Mouse (Mus musculus) stomach, postnatal 0 days (tissue): ENCODE measurements at regions not wholly inside any gene's neighbourhood (a gene's known extent, or its start where the extent isn't known, plus 50 kb on each side); places are given as distances from the start of the nearest gene placed in this dataset.
A peak's percentile ranks its signal among the peaks of the same experiment; 100 is the strongest.

Experiments
- ATAC-seq: fragments of 200-750 bp; cut with Nextera tagmentation; 2 replicates; pipeline ENCODE4 v1.8.0; 2017; ENCODE audit not compliant: low FRiP score, low TSS enrichment
- DNase-seq: peaks from one replicate; pipeline ENCODE4 v3.0.0-alpha.2; 2016; ENCODE audit warnings: low spot score
- H3K27ac ChIP-seq: fragments of 300-500 bp; sonication (generic); replicated peaks from 2 replicates; pipeline ENCODE4 v1.5.1; 2014; ENCODE audit warnings: mild to moderate bottlenecking, control low read depth
- H3K27me3 ChIP-seq: fragments of 300-500 bp; sonication (generic); 2 replicates; pipeline ENCODE4 v1.6.1; 2014; ENCODE audit warnings: low read length; ENCODE audit not compliant: control insufficient read depth, insufficient read depth
- H3K36me3 ChIP-seq: fragments of 300-500 bp; sonication (generic); 2 replicates; pipeline ENCODE4 v1.6.1; 2014; ENCODE audit warnings: low read length, mixed read lengths; ENCODE audit not compliant: control insufficient read depth, insufficient read depth
- H3K4me1 ChIP-seq: fragments of 300-500 bp; sonication (generic); replicated peaks from 2 replicates; pipeline ENCODE4 v1.6.1; 2014; ENCODE audit warnings: antibody characterized with exemption; ENCODE audit not compliant: control insufficient read depth, insufficient read depth
- H3K4me2 ChIP-seq: fragments of 300-500 bp; sonication (generic); replicated peaks from 2 replicates; pipeline ENCODE4 v1.6.1; 2014; ENCODE audit warnings: low read depth, mild to moderate bottlenecking, control low read depth, moderate library complexity
- H3K4me3 ChIP-seq: fragments of 300-500 bp; sonication (generic); 2 replicates; pipeline ENCODE4 v1.5.1; 2014; ENCODE audit warnings: low read depth, low read length, control low read depth
- H3K9ac ChIP-seq: fragments of 300-500 bp; sonication (generic); 2 replicates; pipeline ENCODE4 v1.6.1; 2014; ENCODE audit warnings: mild to moderate bottlenecking, low read length, control low read depth, mixed read lengths
- H3K9me3 ChIP-seq: fragments of 300-500 bp; sonication (generic); 2 replicates; pipeline ENCODE4 v1.6.1; 2016; ENCODE audit warnings: low read length; ENCODE audit not compliant: control insufficient read depth
- CTCF ChIP-seq: IDR thresholded peaks from 2 replicates; pipeline ENCODE4 v1.5.1; 2016; ENCODE audit warnings: antibody characterized with exemption, low read depth, mild to moderate bottlenecking, moderate library complexity
- EP300 ChIP-seq: optimal IDR thresholded peaks from 2 replicates; pipeline ENCODE3; 2016; ENCODE audit warnings: antibody characterized with exemption
- WGBS: fragments of 180-500 bp; shearing (Covaris S2); extraction: QIAGEN DNeasy Blood & Tissue Kit; methylation state at CpG from one replicate; pipeline ENCODE4 v1.1.7; 2014; 5-methylcytosine and 5-hydroxymethylcytosine counted together

GRCm38 (mm10) chr2:72843610-72844009 is 136.6 kb downstream of the Sp3 start:
- no peak for DNase-seq
- Histone ChIP-seq H3K4me3 (no peak overlapping the region), H3K9me3 (no peaks in the 10 kb centered on the region), H3K9ac (no peak overlapping the region), H3K4me2 (no peak overlapping the region), H3K27me3 (no peaks in the 10 kb centered on the region), H3K27ac (no peak overlapping the region), H3K36me3 (no peaks in the 10 kb centered on the region), H3K4me1 (no peaks in the 10 kb centered on the region)
- TF ChIP-seq EP300 (no peak), CTCF (no peak)
- ATAC-seq, result no peak
- 74% methylated on average over 2 of the region's 2 CpGs for WGBS

GRCm38 (mm10) chr2:72849441-72850192 is 130.6 kb downstream of the Sp3 start:
- no peaks in the 10 kb centered on the region for H3K27me3 ChIP-seq
- H3K27ac ChIP-seq, result no peak overlapping the region
- WGBS, result 42% methylated on average over 12 of the region's 12 CpGs

GRCm38 (mm10) chr2:72852509-72852908 is 127.7 kb downstream of the Sp3 start:
- H3K4me2 ChIP-seq, result no peak overlapping the region
- H3K9ac ChIP-seq, result no peak overlapping the region
- DNase-seq, result no peak
- H3K9me3 ChIP-seq, result no peaks in the 10 kb centered on the region
- no peaks in the 10 kb centered on the region for H3K4me1 ChIP-seq
- no peak overlapping the region for H3K4me3 ChIP-seq
- no peaks in the 10 kb centered on the region for H3K27me3 ChIP-seq
- WGBS, result 74% methylated on average over 4 of the region's 4 CpGs
- TF ChIP-seq EP300 (no peak), CTCF (no peak)
- no peaks in the 10 kb centered on the region for H3K36me3 ChIP-seq
- H3K27ac ChIP-seq, result no peak overlapping the region
- ATAC-seq, result no peak

More at GRCm38 (mm10) chr2:72849441-72850192, 130.6 kb downstream of the Sp3 start:
- H3K9me3 ChIP-seq, result no peaks in the 10 kb centered on the region
- H3K9ac ChIP-seq, result no peak overlapping the region
- H3K36me3 ChIP-seq, result no peaks in the 10 kb centered on the region
- no peak for ATAC-seq
- no peaks in the 10 kb centered on the region for H3K4me1 ChIP-seq
- H3K4me2 ChIP-seq, result no peak overlapping the region
- H3K4me3 ChIP-seq, result no peak overlapping the region
- TF ChIP-seq CTCF, result no peak
- TF ChIP-seq EP300, result no peak
- no peak for DNase-seq

GRCm38 (mm10) chr2:72855276-72855970 is 124.8 kb downstream of the Sp3 start:
- H3K9me3 ChIP-seq, result no peaks in the 10 kb centered on the region
- H3K27me3 ChIP-seq, result no peaks in the 10 kb centered on the region
- H3K4me1 ChIP-seq, result no peaks in the 10 kb centered on the region
- 45% methylated on average over 11 of the region's 11 CpGs for WGBS
- no peak overlapping the region for H3K9ac ChIP-seq
- DNase-seq (no peak), ATAC-seq (peak; percentile 32; the same call in 1 of the 2 replicates)
- no peak overlapping the region for H3K4me2 ChIP-seq
- H3K27ac ChIP-seq, result no peak overlapping the region
- no peak overlapping the region for H3K4me3 ChIP-seq
- no peaks in the 10 kb centered on the region for H3K36me3 ChIP-seq
- TF ChIP-seq EP300 (no peak), CTCF (no peak)

DNA sequence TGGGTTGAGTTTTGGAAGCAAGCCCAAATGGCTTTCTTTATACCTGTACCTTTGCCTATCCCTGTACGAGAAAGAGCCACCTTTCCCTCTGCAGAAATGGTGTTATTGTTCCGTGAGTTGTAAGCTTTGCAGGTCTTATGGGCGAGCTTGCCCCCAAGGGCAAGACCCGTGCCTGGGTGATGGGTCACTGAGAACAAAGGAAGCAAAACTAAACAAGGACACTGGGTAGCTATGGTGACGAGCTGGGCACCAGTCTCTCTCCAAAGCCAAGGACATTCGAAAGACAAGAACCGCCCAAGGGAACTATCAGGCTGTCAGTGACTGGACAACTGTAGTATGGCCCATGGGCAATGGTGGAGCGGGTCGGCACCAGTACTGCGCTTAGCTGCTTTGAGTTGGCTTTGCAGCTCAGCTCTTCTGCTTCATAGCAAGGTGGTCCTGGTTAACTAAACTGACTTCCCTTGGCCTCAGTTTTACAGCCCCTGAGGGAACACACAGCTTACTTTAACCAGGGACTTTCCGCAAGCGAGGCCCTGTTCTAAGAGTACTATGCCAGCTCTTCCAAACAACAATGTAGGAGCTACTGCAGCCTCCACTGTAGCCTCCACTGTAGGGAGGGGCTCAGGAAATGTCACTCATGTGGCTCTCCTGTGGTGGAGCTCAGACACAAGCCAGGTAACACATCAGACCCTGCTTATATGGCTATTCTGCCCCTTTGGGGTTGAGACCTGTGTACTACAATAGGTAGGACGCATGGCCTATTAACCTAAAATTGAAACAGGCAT is 124.1 kb downstream of the Sp3 start:
- WGBS, result 84% methylated on average over 13 of the region's 13 CpGs
- ATAC-seq (no peak), DNase-seq (no peak)
- no peak overlapping the region for H3K27ac ChIP-seq
- no peak overlapping the region for H3K9ac ChIP-seq
- no peaks in the 10 kb centered on the region for H3K27me3 ChIP-seq
- H3K4me3 ChIP-seq, result no peak overlapping the region
- no peaks in the 10 kb centered on the region for H3K36me3 ChIP-seq
- H3K4me2 ChIP-seq, result no peak overlapping the region
- H3K9me3 ChIP-seq, result no peaks in the 10 kb centered on the region
- no peak for TF ChIP-seq EP300
- TF ChIP-seq CTCF, result no peak
- H3K4me1 ChIP-seq, result no peaks in the 10 kb centered on the region
